Mouse (Mus musculus): ENCODE results near the gene 2900026A02Rik.

2900026A02Rik gene

DNA sequence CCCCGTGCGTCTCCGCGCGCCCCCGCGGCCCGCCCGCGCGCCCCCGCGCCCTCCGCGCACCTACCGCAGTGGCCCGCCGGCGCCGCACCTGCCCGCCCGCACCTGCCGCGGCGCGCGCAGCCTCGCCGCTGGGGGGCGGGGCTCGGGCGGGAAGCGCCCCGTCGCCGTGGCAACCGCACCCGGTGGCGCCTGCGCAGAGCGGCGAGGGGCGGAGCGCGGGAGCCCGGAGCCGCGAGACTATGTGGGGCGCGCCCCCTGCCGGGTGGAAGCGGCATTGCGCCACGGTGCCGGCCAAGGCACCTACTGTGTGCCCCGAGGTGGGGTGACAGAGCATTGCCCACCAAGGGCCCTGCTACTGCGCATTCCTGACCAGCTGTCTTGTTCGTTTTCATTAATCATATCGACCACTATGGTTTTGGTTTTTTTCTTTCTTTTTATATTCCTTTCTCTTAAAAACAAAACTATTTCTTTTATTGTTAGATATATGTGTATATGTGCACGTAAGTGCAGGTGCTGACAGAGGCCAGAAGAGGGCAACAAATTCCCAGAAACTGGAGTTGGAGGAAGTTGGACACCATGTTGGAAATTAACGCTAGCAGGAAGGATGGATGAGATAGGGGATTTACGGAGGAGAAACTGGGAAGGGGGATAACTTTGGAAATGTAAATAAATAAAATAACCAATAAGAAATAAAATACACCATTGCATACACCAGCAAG is at the start of gene 2900026A02Rik:
TSS of gene 2900026A02Rik (minus strand) at position 90 of the 719 bp plus-strand sequence.
- DNase-seq (ENCODE audit: low spot score in 2 of 2), result peak in 1 of 2 experiments; percentile 65

DNA sequence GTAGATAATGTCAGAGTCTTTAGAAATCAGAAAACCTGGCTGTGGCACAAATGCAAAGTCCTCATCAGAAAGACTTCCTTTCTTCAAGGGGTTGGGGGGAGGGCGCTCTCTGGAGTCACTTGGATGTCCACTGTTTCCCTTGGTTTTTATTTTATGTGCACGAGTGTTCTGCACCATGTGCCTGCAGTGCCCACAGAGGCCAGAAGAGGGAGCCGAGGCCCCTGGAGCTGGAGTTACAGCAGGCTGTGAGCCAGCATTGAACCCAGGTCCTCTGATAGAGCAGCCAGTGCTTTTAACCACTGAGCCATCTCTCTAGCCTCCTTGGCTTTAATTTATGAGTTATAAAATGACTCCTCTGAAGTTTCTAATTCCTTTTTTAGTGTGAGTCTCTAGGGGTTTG is 49.0 kb upstream of the 2900026A02Rik start:
- DNase-seq (ENCODE audit: low spot score in 2 of 2), result no peak

DNA sequence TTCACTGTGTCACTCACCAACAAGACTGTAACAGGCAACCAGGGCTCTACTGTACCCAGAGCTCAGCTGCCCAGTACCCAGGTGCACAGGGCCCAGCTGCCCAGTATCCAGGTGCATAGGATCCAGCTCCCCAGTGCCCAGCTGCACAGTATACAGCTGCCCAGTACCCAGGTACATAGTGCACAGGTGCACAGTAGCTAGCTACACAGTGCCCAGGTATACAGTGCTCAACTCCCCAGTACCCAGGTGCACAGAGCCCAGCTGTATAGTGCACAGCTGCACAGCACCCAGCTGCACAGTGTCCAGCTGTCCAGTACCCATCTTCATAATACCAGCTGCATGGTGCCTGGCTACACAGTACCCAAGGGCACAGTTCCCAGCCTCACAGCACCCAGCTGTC is 47.2 kb upstream of the 2900026A02Rik start:
- no peak for DNase-seq (ENCODE audit: low spot score in 2 of 2)

DNA sequence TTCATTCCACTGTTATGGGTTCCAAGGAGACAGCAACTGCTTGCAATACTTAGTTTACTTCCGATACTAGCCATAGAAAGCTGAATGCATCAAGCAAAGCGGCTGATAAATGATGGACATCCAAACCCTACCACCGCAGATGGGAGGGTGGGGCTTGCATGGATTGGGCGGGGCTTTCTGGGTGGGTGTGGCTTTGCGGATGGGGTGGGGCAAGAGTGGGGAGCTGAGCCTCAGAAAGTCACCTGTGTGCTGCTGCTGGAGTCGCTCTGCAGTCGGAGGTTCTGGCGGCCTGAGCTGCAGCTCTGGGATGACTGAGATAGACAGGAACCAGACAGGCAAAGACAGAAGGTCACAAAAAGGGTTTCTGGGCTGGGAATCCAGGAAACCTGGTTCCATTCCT is 44.6 kb upstream of the 2900026A02Rik start:
- DNase-seq (ENCODE audit: low spot score in 2 of 2), result no peak

DNA sequence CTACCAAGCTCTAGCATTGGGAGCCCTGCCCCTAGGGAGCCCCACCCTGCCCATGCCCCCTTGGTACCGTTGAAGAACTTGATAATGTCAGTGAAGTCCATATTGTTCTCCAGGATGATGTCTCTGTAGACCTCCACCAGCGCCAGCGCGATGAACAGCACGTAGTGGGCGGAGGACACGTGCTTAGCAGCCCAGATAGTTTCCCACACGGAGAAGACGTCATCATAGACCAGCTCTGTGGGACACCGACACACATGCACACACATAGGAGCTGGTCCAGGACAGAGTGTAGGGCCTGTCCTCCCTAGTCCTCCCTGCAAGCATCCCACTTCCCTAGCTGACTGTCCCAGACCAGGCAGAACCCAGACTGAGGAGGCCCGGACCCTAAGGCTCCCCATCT is 29.8 kb upstream of the 2900026A02Rik start:
- DNase-seq (ENCODE audit: low spot score in 2 of 2), result no peak

DNA sequence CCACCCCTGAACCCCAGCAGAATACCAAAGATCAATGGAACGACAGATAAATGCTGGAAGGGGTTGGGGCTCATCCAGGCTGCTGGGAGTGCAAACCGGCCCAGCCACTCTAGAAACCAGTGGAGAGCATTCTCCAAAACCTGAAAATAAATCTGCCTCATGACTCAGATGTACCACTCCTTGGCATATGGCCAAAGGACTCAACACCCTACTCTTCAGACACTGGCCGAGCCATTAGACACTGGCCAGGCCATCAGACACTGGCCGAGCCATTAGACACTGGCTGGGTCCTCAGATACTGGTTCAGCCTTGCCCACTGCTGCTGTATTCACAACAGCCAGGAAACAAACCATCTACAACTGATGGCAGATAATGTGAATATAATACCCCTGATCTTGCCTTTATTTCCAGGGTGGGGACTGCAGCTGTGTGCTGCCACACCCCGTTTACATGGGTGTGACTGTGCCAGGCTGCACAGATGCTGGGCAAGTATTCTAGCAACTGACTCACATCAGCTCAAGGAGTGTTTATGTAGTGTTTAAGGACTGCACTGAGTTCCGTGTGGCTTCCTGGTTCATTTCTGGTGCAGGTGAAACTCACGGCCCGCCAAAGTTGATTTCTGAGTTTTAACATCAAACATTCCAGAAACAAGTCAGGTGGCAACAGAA is 28.4 kb upstream of the 2900026A02Rik start:
- DNase-seq (ENCODE audit: low spot score in 2 of 2), result no peak

DNA sequence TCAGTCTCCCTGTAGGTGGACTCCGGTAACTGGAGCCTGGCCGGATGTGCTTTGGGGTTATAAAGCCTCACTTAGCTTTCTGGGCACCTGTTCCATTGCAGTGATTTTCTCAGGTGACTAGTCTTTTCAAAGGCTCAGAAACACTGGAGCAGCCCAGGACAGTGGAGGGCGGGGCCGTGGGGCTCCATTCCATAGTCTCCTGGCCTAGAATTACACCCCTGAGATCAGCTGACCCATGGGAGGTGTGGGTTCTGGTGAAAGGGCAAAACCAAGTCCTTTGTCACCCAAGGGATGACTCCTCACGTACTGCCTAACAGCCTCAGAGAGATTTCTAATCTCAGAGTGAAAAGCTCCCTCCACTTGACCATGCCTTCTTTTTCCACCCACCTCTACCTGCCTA is 9.2 kb upstream of the 2900026A02Rik start:
- DNase-seq (ENCODE audit: low spot score in 2 of 2), result no peak

DNA sequence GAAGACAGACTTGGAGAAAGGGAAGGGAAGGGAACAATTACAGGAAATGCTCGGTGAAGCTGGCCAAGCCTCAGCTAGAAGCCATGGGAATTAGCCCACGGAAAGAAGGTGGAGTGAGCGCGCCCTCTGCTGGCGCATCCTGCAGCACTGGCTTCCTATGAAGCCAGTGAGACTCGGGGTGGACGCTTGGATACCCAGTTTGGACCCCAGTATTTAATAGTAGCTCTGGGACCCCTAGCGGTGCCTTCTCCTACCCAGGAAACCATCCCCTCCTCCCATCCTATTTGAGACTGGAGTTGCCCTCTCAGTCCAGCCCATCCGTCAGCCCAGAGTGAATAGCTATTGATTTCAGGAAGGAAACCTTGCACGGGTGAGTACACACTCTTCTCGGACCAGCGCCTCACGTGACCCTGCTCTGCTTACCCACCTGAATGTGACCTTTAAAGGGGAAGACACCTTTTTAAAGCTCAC is 5.6 kb upstream of the 2900026A02Rik start, which contains the start of gene Tmem211:
TSS of gene Tmem211 (plus strand) at position 278 of the 471 bp plus-strand sequence.
- DNase-seq (ENCODE audit: low spot score in 2 of 2), result peak; percentile 59 to 78

DNA sequence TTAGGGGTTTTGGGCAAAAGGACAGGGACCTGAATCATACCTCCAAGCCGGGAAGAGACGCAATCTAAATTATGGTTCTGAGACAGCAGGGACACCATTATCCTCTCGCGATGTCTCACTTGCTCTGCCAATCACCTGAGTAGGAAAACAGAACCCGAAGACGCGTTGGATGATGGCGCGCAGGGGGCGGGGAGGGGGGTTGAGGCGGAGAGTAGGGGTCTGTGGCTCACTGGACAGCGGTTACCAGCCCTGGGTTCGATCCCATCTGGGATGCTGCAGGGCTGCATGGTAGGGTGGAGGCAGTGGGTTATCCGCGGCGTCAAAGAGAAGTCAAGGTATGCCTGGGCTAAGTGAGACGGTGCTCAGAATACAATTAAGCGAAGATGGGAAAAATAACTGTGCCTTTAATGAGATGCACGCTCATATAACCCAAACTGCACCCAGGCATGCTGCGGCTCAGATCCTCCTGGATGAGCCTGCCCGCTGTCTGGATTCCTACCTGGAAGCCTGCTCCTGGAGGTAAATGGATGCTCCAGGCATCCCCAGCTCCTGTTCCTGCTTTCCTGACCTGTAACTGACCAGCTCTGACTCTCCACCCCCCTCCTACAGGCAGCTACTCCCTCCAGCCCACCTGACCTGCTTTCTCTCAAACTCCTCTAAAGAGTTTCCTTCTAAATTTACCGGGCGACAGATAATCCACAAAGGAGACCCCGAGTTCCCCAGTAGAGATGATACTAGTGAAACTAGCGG is 4.8 kb upstream of the 2900026A02Rik start:
- DNase-seq (ENCODE audit: low spot score in 2 of 2), result no peak

DNA sequence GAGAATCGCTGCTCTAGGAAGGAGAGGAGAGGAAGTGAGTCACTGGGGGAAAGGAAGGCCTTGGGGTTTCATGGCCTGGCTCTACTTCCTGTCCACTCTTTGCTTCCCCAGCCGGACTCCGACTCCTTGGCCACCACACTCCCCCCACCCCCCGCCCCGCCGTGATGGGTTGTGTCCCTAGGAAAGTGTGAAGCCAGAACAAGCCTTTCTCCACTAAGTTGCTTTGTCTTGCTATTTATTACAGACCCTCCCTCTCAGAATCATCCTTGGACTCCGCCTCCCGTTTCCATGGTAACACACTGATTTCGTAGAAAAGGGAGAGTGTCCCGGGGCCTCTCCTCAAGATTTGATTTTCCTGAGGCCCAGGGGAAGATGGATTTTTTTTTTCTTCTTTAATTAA is 4.2 kb upstream of the 2900026A02Rik start:
- DNase-seq (ENCODE audit: low spot score in 2 of 2), result no peak

DNA sequence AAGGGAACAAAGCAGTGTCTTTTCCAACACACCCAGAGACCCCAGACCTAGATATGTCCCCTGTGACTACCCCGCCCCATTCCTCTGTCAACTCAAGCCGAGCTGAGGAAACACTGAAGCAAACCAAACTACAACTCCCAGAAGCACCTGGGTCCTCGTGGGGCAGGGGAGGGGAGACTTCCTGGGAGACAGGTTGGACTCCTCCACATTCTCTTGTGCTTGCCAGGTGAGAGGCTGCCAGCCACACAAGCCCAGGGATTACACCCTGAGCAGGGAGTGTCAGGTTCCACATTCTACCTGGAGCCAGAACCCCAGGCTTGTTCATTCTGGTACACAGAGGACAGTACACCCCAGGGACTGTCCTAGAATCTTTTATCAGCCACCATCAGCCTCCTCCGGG is 2.9 kb upstream of the 2900026A02Rik start:
- DNase-seq (ENCODE audit: low spot score in 2 of 2), result no peak

DNA sequence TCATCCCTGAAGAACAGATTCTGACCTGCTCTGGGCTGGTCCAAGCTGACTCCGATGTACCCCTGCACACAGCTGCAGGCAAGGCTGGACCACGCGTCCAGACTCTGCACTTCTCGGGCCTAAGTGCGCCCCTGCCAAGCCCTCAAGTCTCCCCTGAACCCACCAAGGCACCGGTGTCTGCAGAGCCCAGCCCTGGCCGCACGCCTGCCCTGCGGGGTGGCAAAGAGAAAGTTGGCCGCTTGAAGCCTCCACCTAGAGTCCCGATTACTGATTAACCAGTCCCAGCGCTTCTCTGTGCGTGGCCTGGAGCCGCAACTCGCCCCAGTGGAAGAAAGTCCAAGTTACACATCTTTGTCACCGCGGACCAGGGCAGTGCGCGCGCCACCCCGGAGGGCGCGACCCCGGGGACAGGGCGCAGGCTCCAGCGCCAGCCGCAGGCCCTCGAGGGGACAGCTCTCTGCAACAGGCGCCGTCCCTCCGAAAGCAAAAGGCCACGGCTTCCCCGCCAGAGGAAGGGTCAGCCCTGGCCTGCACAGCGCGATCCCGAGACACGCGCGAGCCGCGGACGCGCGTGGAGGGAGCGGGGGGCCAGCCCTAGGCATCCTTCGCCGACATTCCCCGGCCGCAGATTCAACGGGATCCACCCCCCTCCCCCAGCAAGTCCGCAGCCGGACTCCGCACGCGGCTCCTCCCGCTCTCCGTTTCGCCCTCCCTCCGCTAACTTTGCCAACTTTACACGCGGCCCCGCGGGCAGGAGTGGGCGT is 471 bp downstream of the 2900026A02Rik start:
- DNase-seq (ENCODE audit: low spot score in 2 of 2), result no peak

DNA sequence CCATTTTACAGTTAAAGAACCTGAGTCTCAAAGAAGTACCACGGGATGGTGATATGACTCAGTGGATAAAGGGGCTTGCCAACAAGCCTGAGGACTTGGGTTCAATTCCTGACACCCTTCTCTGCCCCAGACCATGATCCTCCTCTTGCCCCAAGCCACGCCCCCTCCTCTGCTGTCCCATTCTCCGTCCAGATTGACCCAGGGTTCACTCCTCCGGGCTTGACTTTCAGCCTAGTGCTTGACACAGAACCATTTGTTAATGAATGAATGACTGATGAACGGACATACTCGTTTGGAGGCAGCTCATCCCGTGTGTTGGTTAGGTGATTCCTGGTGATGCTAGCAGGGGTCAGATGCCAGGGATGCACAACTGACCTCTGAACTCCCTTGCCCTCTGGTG is 1.2 kb downstream of the 2900026A02Rik start:
- DNase-seq (ENCODE audit: low spot score in 2 of 2), result no peak

DNA sequence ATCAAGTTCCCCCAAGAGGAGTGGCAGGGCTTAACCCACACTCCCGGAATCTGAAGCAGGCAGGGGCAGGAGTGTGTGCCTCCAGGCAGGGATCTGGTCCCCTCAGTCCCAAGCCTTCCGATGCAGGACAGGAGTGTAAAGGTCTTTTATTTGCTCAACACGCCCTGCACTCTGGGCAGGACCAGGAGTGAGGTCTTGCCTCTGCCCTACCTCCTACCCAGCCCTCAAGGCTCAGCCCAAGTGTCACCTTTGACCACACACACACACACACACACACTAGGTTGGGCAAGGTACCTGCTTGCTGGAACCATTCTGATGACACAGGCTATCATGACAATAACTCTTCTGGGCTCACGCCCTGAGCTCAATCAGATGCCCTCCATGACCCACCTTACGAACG is 1.6 kb downstream of the 2900026A02Rik start:
- DNase-seq (ENCODE audit: low spot score in 2 of 2), result no peak

DNA sequence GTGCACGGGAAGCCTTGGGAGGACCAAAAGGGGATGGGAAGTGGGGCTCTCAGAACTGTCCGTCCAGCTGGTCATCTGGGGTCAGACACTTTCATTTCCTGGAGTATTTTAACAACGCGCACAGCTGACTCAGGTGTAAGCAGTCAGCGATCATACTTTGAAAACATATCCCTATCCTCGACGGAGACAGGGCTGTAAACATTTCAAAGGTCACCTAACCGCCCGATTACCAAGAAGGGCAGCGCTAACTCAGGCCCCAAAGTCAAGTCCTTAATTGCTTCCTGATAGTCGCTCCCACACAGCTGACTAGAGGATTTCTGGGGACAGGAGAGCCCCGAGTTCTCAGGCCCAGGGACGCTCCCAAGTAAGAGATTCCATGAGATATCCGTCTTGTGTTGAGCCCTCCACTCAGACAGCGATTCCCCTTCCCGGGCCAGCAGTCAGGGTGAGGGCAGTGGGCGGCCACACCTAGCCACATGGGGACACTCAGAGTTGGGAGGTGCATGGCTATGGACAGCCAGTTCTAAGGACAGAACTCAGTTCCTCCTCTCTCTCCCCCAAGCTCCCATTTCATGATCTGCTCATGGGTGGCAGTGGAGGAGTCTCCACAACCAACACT is 2.3 kb downstream of the 2900026A02Rik start:
- DNase-seq (ENCODE audit: low spot score in 2 of 2), result no peak

DNA sequence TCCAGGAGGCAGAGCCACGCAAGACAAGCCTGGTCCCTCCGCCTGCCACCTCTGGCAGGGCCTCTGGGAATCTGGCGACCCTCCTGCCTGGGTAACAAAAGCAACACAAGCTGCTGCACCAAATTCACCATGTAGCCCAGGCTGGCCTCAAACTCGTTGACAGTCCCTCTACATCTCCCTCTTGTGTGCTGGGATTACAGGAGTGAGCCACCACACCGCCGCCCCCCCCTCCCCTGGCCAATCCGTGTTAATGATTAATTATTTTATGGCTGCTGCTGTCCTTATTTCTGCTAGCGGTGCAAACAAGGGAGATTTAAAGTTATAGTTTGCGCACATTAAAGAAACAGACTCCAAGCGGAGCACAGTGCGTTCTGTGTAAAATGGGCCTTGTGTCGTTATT is 4.0 kb downstream of the 2900026A02Rik start:
- DNase-seq (ENCODE audit: low spot score in 2 of 2), result no peak

DNA sequence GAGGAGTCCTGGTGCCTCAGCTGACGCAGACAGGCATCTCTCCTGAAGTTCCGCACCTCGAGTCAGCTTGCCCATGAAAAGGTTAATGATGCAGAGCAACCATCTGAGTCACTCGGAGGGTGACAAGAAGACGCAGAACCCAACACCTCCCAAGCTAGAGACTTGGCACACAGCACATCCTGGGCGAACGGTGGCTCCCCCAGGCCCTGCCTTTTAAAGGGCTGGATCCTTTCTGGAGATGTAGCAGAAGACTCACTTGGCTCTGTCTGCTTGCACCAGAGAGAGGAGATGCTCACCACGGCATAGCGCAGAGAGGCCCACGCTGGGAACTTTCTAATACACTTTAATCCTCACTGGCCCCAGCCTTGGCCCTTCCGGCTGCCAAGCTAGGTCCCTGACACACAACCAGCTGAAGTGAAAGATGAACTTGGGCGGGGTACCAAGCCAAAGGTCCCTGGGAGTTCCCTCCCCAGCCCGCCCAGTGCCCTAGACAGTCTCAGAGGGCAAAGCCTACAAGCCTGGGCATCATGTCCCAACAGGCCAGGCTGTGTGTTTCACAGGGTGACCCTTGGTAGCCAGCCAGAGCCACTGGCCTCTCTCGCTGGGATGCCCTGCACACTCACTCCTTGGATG is 4.6 kb downstream of the 2900026A02Rik start:
- DNase-seq (ENCODE audit: low spot score in 2 of 2), result no peak

DNA sequence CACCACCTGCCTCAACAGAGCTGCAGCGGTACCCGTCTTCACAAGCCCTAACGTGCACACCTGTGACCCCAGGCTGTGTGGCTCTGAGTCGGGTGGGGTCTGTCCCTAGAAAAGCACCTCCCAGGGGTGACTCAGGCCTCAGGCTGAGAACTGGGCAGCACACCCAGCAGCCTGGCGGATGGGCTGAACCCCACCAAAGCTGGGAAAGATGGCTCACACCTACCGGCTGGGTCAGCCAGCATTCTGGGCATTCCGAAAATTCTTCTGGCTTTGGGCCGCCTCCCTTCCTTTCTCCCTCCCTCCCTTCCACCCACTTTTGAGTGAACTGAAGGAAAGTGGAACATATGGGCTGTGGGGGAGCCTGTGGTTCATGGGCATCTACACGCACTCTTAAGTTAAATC is 5.4 kb downstream of the 2900026A02Rik start:
- DNase-seq (ENCODE audit: low spot score in 2 of 2), result no peak

DNA sequence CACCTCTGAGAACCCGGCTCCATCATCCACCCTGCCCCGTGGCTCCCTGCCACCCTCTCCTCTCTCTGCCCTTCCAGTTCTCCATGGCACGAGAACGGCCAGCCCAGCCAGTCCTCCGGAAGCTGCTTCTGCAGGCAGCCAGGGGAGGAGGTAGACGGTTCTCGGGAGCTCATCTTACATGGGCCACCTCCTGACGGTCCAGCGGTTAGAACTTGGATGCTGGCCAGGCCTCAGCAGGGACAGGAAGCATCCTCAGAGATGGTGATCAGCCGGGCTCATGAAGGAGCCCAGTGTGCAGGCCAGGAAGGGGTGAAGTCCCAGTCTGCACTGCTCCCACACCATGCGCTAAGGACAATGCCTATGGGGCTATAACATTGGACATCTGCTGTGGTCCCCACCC is 6.6 kb downstream of the 2900026A02Rik start:
- DNase-seq (ENCODE audit: low spot score in 2 of 2), result no peak

DNA sequence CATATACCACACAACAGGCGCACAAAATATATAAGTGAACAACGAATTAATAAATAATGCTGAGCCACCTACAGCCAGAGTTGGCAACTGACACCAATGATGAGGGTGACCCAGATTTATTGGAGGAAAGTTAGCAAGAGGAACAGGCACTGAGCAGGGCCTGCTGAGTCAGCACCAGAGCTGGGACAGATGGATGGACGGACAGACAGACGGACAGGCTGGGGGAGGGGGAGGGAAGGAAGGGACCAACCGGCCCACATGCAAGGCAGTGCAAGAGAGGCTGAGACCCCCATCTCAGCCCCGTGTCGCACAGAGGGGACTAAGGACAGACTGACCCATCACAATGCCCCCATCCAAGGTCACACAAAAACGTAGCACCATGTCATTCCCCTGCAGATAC is 7.0 kb downstream of the 2900026A02Rik start:
- DNase-seq (ENCODE audit: low spot score in 2 of 2), result no peak
